Mouse (Mus musculus): Measurements from ENCODE around the gene Itgb3. TPM values are rescaled to one million over a fixed set of nuclear protein-coding genes. Genes with fewer than 3 reads are reported as not detected.

The Itgb3 gene
- polyA plus RNA-seq, 1 experiment: 25.0 TPM

- Histone ChIP-seq H3K36me3 (ENCODE audit: control insufficient read depth, insufficient read depth) (peaks cover 35% of the 10 kb centered on the region), H3K4me3 (no peak overlapping the region), H3K79me2 (ENCODE audit: control insufficient read depth, insufficient read depth) (no peaks in the 10 kb centered on the region), H3K4me2 (ENCODE audit: low read depth) (peak overlapping the region; percentile 44), H3ac (ENCODE audit: control insufficient read depth, insufficient read length) (no peak overlapping the region), H3K27me3 (ENCODE audit: control insufficient read depth, insufficient read depth, insufficient read length) (no peaks in the 10 kb centered on the region)
- no peak for TF ChIP-seq MAX (IDR thresholded peaks at IDR 0.05; ENCODE audit: low read depth)
- TF ChIP-seq CEBPB (IDR thresholded peaks at IDR 0.05; ENCODE audit: insufficient read depth, poor library complexity, severe bottlenecking): 0 out of 2 replicates have a peak, but pooled peaks have one; percentile 6
Observed at GRCm38 (mm10) chr11:104640894-104641293, 33.1 kb downstream of the Itgb3 start.

- Histone ChIP-seq H3ac (ENCODE audit: control insufficient read depth, insufficient read length) (no peak overlapping the region), H3K4me2 (ENCODE audit: low read depth) (no peak overlapping the region), H3K36me3 (ENCODE audit: control insufficient read depth, insufficient read depth) (peaks cover 27% of the 10 kb centered on the region), H3K79me2 (ENCODE audit: control insufficient read depth, insufficient read depth) (no peaks in the 10 kb centered on the region), H3K27me3 (ENCODE audit: control insufficient read depth, insufficient read depth, insufficient read length) (no peaks in the 10 kb centered on the region), H3K4me3 (no peak overlapping the region)
- TF ChIP-seq USF1 (IDR thresholded peaks at IDR 0.05; ENCODE audit: low read depth) (no peak), TCF3 (IDR thresholded peaks at IDR 0.05; ENCODE audit: insufficient read length, low read depth) (no peak), POLR2AphosphoS2 (IDR thresholded peaks at IDR 0.05; ENCODE audit: insufficient read length, low read depth) (no peak), REST (IDR thresholded peaks at IDR 0.05; ENCODE audit: insufficient read depth, insufficient read length) (no peak), MYOG (IDR thresholded peaks at IDR 0.05; ENCODE audit: control insufficient read depth in 1 of 3, insufficient read depth in 1 of 3, insufficient read length in 2 of 3, low read depth in 2 of 3) (no peak), MAX (IDR thresholded peaks at IDR 0.05; ENCODE audit: low read depth) (no peak), SRF (IDR thresholded peaks at IDR 0.05; ENCODE audit: control insufficient read depth, insufficient read length, low read depth) (no peak)
Observed at GRCm38 (mm10) chr11:104643236-104643635, 35.4 kb downstream of the Itgb3 start.

- Histone ChIP-seq H3K27me3 (ENCODE audit: control insufficient read depth, insufficient read depth, insufficient read length) (no peaks in the 10 kb centered on the region), H3ac (ENCODE audit: control insufficient read depth, insufficient read length) (no peak overlapping the region), H3K4me3 (no peak overlapping the region), H3K79me2 (ENCODE audit: control insufficient read depth, insufficient read depth) (no peaks in the 10 kb centered on the region), H3K4me2 (ENCODE audit: low read depth) (no peak overlapping the region), H3K36me3 (ENCODE audit: control insufficient read depth, insufficient read depth) (peaks cover 17% of the 10 kb centered on the region)
- TF ChIP-seq CEBPB (IDR thresholded peaks at IDR 0.05; ENCODE audit: insufficient read depth, poor library complexity, severe bottlenecking) (no peak), SRF (IDR thresholded peaks at IDR 0.05; ENCODE audit: control insufficient read depth, insufficient read length, low read depth) (no peak), MAX (IDR thresholded peaks at IDR 0.05; ENCODE audit: low read depth) (no peak), REST (IDR thresholded peaks at IDR 0.05; ENCODE audit: insufficient read depth, insufficient read length) (no peak), MYOG (IDR thresholded peaks at IDR 0.05; ENCODE audit: control insufficient read depth in 1 of 3, insufficient read depth in 1 of 3, insufficient read length in 2 of 3, low read depth in 2 of 3) (no peak), POLR2AphosphoS2 (IDR thresholded peaks at IDR 0.05; ENCODE audit: insufficient read length, low read depth) (no peak), E2F4 (IDR thresholded peaks at IDR 0.05; ENCODE audit: insufficient read depth) (no peak), MYOD1 (IDR thresholded peaks at IDR 0.05; ENCODE audit: control insufficient read depth in 1 of 3, insufficient read length in 2 of 3, low read depth in 2 of 3) (no peak), TCF12 (IDR thresholded peaks at IDR 0.05; ENCODE audit: insufficient read depth, poor library complexity, severe bottlenecking) (no peak), USF1 (IDR thresholded peaks at IDR 0.05; ENCODE audit: low read depth) (no peak), POLR2A (IDR thresholded peaks at IDR 0.05; ENCODE audit: insufficient read length, low read depth) (no peak), TCF3 (IDR thresholded peaks at IDR 0.05; ENCODE audit: insufficient read length, low read depth) (no peak)
Observed at GRCm38 (mm10) chr11:104645402-104645801, 37.6 kb downstream of the Itgb3 start.

GRCm38 (mm10) chr11:104646173-104646572 is 38.4 kb downstream of the Itgb3 start:
- H3K79me2 ChIP-seq (ENCODE audit: control insufficient read depth, insufficient read depth): no peaks in the 10 kb centered on the region
- H3K4me2 ChIP-seq (ENCODE audit: low read depth): no peak overlapping the region
- no peak overlapping the region for H3K4me3 ChIP-seq
- peaks cover 17% of the 10 kb centered on the region for H3K36me3 ChIP-seq (ENCODE audit: control insufficient read depth, insufficient read depth)
- no peaks in the 10 kb centered on the region for H3K27me3 ChIP-seq (ENCODE audit: control insufficient read depth, insufficient read depth, insufficient read length)
- no peak overlapping the region for H3ac ChIP-seq (ENCODE audit: control insufficient read depth, insufficient read length)
- no peak for TF ChIP-seq MYOG (IDR thresholded peaks at IDR 0.05; ENCODE audit: control insufficient read depth in 1 of 3, insufficient read depth in 1 of 3, insufficient read length in 2 of 3, low read depth in 2 of 3)
- no peak for TF ChIP-seq CEBPB (IDR thresholded peaks at IDR 0.05; ENCODE audit: insufficient read depth, poor library complexity, severe bottlenecking)

- TF ChIP-seq REST (IDR thresholded peaks at IDR 0.05; ENCODE audit: insufficient read depth, insufficient read length): no peak
- TF ChIP-seq TCF12 (IDR thresholded peaks at IDR 0.05; ENCODE audit: insufficient read depth, poor library complexity, severe bottlenecking): no peak
- TF ChIP-seq POLR2AphosphoS2 (IDR thresholded peaks at IDR 0.05; ENCODE audit: insufficient read length, low read depth): no peak
- no peak for TF ChIP-seq CEBPB (IDR thresholded peaks at IDR 0.05; ENCODE audit: insufficient read depth, poor library complexity, severe bottlenecking)
- TF ChIP-seq USF1 (IDR thresholded peaks at IDR 0.05; ENCODE audit: low read depth): no peak
Observed at GRCm38 (mm10) chr11:104646611-104647010, 38.8 kb downstream of the Itgb3 start.

More at GRCm38 (mm10) chr11:104646611-104647010, 38.8 kb downstream of the Itgb3 start:
- no peak overlapping the region for H3K4me3 ChIP-seq
- no peaks in the 10 kb centered on the region for H3K79me2 ChIP-seq (ENCODE audit: control insufficient read depth, insufficient read depth)
- H3K4me2 ChIP-seq (ENCODE audit: low read depth): no peak overlapping the region
- H3K36me3 ChIP-seq (ENCODE audit: control insufficient read depth, insufficient read depth): peaks cover 17% of the 10 kb centered on the region
- H3ac ChIP-seq (ENCODE audit: control insufficient read depth, insufficient read length): no peak overlapping the region
- H3K27me3 ChIP-seq (ENCODE audit: control insufficient read depth, insufficient read depth, insufficient read length): no peaks in the 10 kb centered on the region
